Mouse (Mus musculus) embryonic fibroblast, embryonic 13.5 days (primary cell): ENCODE measurements around the gene Rnps1.

Experiments used
- CTCF ChIP-seq: IDR thresholded peaks from 2 replicates; pipeline ENCODE4 v1.5.1; 2011; ENCODE audit warnings: mild to moderate bottlenecking, control low read depth, low read length, moderate library complexity, borderline replicate concordance; ENCODE audit not compliant: insufficient read depth
- POLR2A ChIP-seq: IDR thresholded peaks from 2 replicates; pipeline ENCODE4 v1.6.1; 2011; ENCODE audit warnings: low read depth, mild to moderate bottlenecking, control low read depth, low read length, moderate library complexity

GRCm38 (mm10) chr17:24375886-24376285 lies 38.5 kb upstream of the Rnps1 start:
- TF ChIP-seq POLR2A, result no peak
- no peak for TF ChIP-seq CTCF
